Mouse (Mus musculus): ENCODE measurements around the gene Klhl5. TPM values are rescaled to one million over a fixed set of nuclear protein-coding genes. Genes with fewer than 3 reads are reported as not detected.

The Klhl5 gene
- 11.7 and 12.0 TPM in 2 replicates for polyA plus RNA-seq (2011; ENCODE audit: insufficient read depth, insufficient read length, low read depth, missing spikeins)

GRCm38 (mm10) chr5:65106876-65107772 lies at the start of gene Klhl5:
Klhl5 (plus strand) TSS chr5:65107539.
- no peaks in the 10 kb centered on the region for H3K36me3 ChIP-seq (ENCODE audit: control insufficient read depth, insufficient read depth, low read length, poor library complexity, severe bottlenecking)
- H3K27me3 ChIP-seq (ENCODE audit: control insufficient read depth, insufficient read depth, low read length, poor library complexity, severe bottlenecking) = 0 out of 2 replicates have a peak, but pooled peaks cover 2% of the 10 kb centered on the region
- H3K9ac ChIP-seq (ENCODE audit: low read depth, poor library complexity, severe bottlenecking) = peak within 1 kb of the TSS; percentile 89
- no peak within 1 kb of the TSS; the same call in 1 of the 2 replicates for H3K27ac ChIP-seq (ENCODE audit: insufficient read depth, low read length)
- H3K9me3 ChIP-seq (replicated peaks; ENCODE audit: control insufficient read depth, insufficient read depth, low read length, poor library complexity, severe bottlenecking) = no peaks in the 10 kb centered on the region
- TF ChIP-seq EP300 (IDR thresholded peaks at IDR 0.05; ENCODE audit: insufficient read depth, low read depth, low read length) = no peak
- no peak for TF ChIP-seq POLR2A (IDR thresholded peaks at IDR 0.05; ENCODE audit: insufficient read depth, low read length)
- no peak for TF ChIP-seq CTCF (IDR thresholded peaks at IDR 0.05; ENCODE audit: low read depth, low read length)
- H3K4me3 ChIP-seq (ENCODE audit: low read depth, low read length) = peak within 1 kb of the TSS; percentile 73
- no peaks in the 10 kb centered on the region for H3K4me1 ChIP-seq (ENCODE audit: control insufficient read depth, insufficient read depth, low read length)

- Histone ChIP-seq H3K9ac (ENCODE audit: low read depth, poor library complexity, severe bottlenecking) (no peak overlapping the region), H3K27ac (ENCODE audit: insufficient read depth, low read length) (no peak overlapping the region), H3K27me3 (ENCODE audit: control insufficient read depth, insufficient read depth, low read length, poor library complexity, severe bottlenecking) (no peaks in the 10 kb centered on the region), H3K9me3 (replicated peaks; ENCODE audit: control insufficient read depth, insufficient read depth, low read length, poor library complexity, severe bottlenecking) (no peaks in the 10 kb centered on the region), H3K4me3 (ENCODE audit: low read depth, low read length) (no peak overlapping the region), H3K4me1 (ENCODE audit: control insufficient read depth, insufficient read depth, low read length) (peaks cover 5% of the 10 kb centered on the region), H3K36me3 (ENCODE audit: control insufficient read depth, insufficient read depth, low read length, poor library complexity, severe bottlenecking) (no peaks in the 10 kb centered on the region)
- TF ChIP-seq EP300 (IDR thresholded peaks at IDR 0.05; ENCODE audit: insufficient read depth, low read depth, low read length) (no peak), CTCF (IDR thresholded peaks at IDR 0.05; ENCODE audit: low read depth, low read length) (no peak), POLR2A (IDR thresholded peaks at IDR 0.05; ENCODE audit: insufficient read depth, low read length) (no peak)
Observed at GRCm38 (mm10) chr5:65057596-65057995, 49.7 kb upstream of the Klhl5 start.

GRCm38 (mm10) chr5:65059806-65060205 lies 47.5 kb upstream of the Klhl5 start:
- H3K36me3 ChIP-seq (ENCODE audit: control insufficient read depth, insufficient read depth, low read length, poor library complexity, severe bottlenecking) = no peaks in the 10 kb centered on the region
- H3K4me3 ChIP-seq (ENCODE audit: low read depth, low read length) = no peak overlapping the region
- H3K4me1 ChIP-seq (ENCODE audit: control insufficient read depth, insufficient read depth, low read length) = peaks cover 5% of the 10 kb centered on the region
- H3K9ac ChIP-seq (ENCODE audit: low read depth, poor library complexity, severe bottlenecking) = no peak overlapping the region
- no peaks in the 10 kb centered on the region for H3K27me3 ChIP-seq (ENCODE audit: control insufficient read depth, insufficient read depth, low read length, poor library complexity, severe bottlenecking)
- no peak overlapping the region for H3K27ac ChIP-seq (ENCODE audit: insufficient read depth, low read length)
- H3K9me3 ChIP-seq (replicated peaks; ENCODE audit: control insufficient read depth, insufficient read depth, low read length, poor library complexity, severe bottlenecking) = no peaks in the 10 kb centered on the region
- no peak for TF ChIP-seq CTCF (IDR thresholded peaks at IDR 0.05; ENCODE audit: low read depth, low read length)
- no peak for TF ChIP-seq EP300 (IDR thresholded peaks at IDR 0.05; ENCODE audit: insufficient read depth, low read depth, low read length)
- TF ChIP-seq POLR2A (IDR thresholded peaks at IDR 0.05; ENCODE audit: insufficient read depth, low read length) = no peak

GRCm38 (mm10) chr5:65062236-65062635 lies 45.1 kb upstream of the Klhl5 start:
- Histone ChIP-seq H3K27ac (ENCODE audit: insufficient read depth, low read length) (no peak overlapping the region), H3K4me3 (ENCODE audit: low read depth, low read length) (no peak overlapping the region), H3K9ac (ENCODE audit: low read depth, poor library complexity, severe bottlenecking) (no peak overlapping the region), H3K9me3 (replicated peaks; ENCODE audit: control insufficient read depth, insufficient read depth, low read length, poor library complexity, severe bottlenecking) (no peaks in the 10 kb centered on the region), H3K4me1 (ENCODE audit: control insufficient read depth, insufficient read depth, low read length) (peaks cover 5% of the 10 kb centered on the region), H3K27me3 (ENCODE audit: control insufficient read depth, insufficient read depth, low read length, poor library complexity, severe bottlenecking) (no peaks in the 10 kb centered on the region), H3K36me3 (ENCODE audit: control insufficient read depth, insufficient read depth, low read length, poor library complexity, severe bottlenecking) (no peaks in the 10 kb centered on the region)
- TF ChIP-seq EP300 (IDR thresholded peaks at IDR 0.05; ENCODE audit: insufficient read depth, low read depth, low read length) (no peak), POLR2A (IDR thresholded peaks at IDR 0.05; ENCODE audit: insufficient read depth, low read length) (no peak), CTCF (IDR thresholded peaks at IDR 0.05; ENCODE audit: low read depth, low read length) (no peak)

GRCm38 (mm10) chr5:65063266-65063665 lies 44.1 kb upstream of the Klhl5 start:
- no peak overlapping the region for H3K4me3 ChIP-seq (ENCODE audit: low read depth, low read length)
- no peak overlapping the region for H3K9ac ChIP-seq (ENCODE audit: low read depth, poor library complexity, severe bottlenecking)
- no peak overlapping the region for H3K27ac ChIP-seq (ENCODE audit: insufficient read depth, low read length)
- TF ChIP-seq EP300 (IDR thresholded peaks at IDR 0.05; ENCODE audit: insufficient read depth, low read depth, low read length) (no peak), POLR2A (IDR thresholded peaks at IDR 0.05; ENCODE audit: insufficient read depth, low read length) (no peak), CTCF (IDR thresholded peaks at IDR 0.05; ENCODE audit: low read depth, low read length) (no peak)
- no peaks in the 10 kb centered on the region for H3K9me3 ChIP-seq (replicated peaks; ENCODE audit: control insufficient read depth, insufficient read depth, low read length, poor library complexity, severe bottlenecking)
- peaks cover 5% of the 10 kb centered on the region for H3K4me1 ChIP-seq (ENCODE audit: control insufficient read depth, insufficient read depth, low read length)
- H3K36me3 ChIP-seq (ENCODE audit: control insufficient read depth, insufficient read depth, low read length, poor library complexity, severe bottlenecking) = no peaks in the 10 kb centered on the region
- no peaks in the 10 kb centered on the region for H3K27me3 ChIP-seq (ENCODE audit: control insufficient read depth, insufficient read depth, low read length, poor library complexity, severe bottlenecking)

- no peaks in the 10 kb centered on the region for H3K36me3 ChIP-seq (ENCODE audit: control insufficient read depth, insufficient read depth, low read length, poor library complexity, severe bottlenecking)
Observed at GRCm38 (mm10) chr5:65068166-65068565, 39.2 kb upstream of the Klhl5 start.

More at GRCm38 (mm10) chr5:65068166-65068565, 39.2 kb upstream of the Klhl5 start:
- Histone ChIP-seq H3K27ac (ENCODE audit: insufficient read depth, low read length) (no peak overlapping the region), H3K9me3 (replicated peaks; ENCODE audit: control insufficient read depth, insufficient read depth, low read length, poor library complexity, severe bottlenecking) (no peaks in the 10 kb centered on the region), H3K9ac (ENCODE audit: low read depth, poor library complexity, severe bottlenecking) (no peak overlapping the region), H3K4me1 (ENCODE audit: control insufficient read depth, insufficient read depth, low read length) (no peaks in the 10 kb centered on the region), H3K4me3 (ENCODE audit: low read depth, low read length) (no peak overlapping the region), H3K27me3 (ENCODE audit: control insufficient read depth, insufficient read depth, low read length, poor library complexity, severe bottlenecking) (no peaks in the 10 kb centered on the region)
- TF ChIP-seq CTCF (IDR thresholded peaks at IDR 0.05; ENCODE audit: low read depth, low read length) = no peak
- TF ChIP-seq EP300 (IDR thresholded peaks at IDR 0.05; ENCODE audit: insufficient read depth, low read depth, low read length) = no peak
- TF ChIP-seq POLR2A (IDR thresholded peaks at IDR 0.05; ENCODE audit: insufficient read depth, low read length) = no peak

Measured in ES-Bruce4 (cell line).